Mouse (Mus musculus) thymus, postnatal 0 days (tissue): ENCODE measurements at regions not wholly inside any gene's neighbourhood (a gene's known extent, or its start where the extent isn't known, plus 50 kb on each side); places are given as distances from the start of the nearest gene placed in this dataset.

Experiments used
- DNase-seq: peaks from one replicate; pipeline ENCODE4 v3.0.0-alpha.2; 2015; ENCODE audit warnings: low spot score

- no peak for DNase-seq
Measured at GRCm38 (mm10) chr7:67817556-67817955, 58.0 kb upstream of the Synm start.

GRCm38 (mm10) chr7:67814861-67815260, 55.3 kb upstream of the Synm start:
- DNase-seq, result no peak
